Mouse (Mus musculus) cortical plate, adult 2 months (tissue): ENCODE measurements around the gene Aldh8a1.

Experiments used
- CTCF ChIP-seq: fragments of 200-500 bp; IDR thresholded peaks from 2 replicates; pipeline ENCODE4 v1.5.1; 2011; ENCODE audit warnings: mild to moderate bottlenecking, control low read depth, low read length; ENCODE audit not compliant: insufficient read depth; ENCODE audit errors: extremely low read depth
- POLR2A ChIP-seq: fragments of 200-500 bp; IDR thresholded peaks from 2 replicates; pipeline ENCODE4 v1.6.1; 2011; ENCODE audit warnings: mild to moderate bottlenecking, low read length, control low read depth; ENCODE audit not compliant: insufficient read depth; ENCODE audit errors: extremely low read depth

GRCm38 (mm10) chr10:21357986-21358385 is 19.1 kb upstream of the Aldh8a1 start:
- TF ChIP-seq POLR2A (no peak), CTCF (no peak)
